Mouse (Mus musculus): ENCODE data around the gene Drc3. TPM values are rescaled to one million over a fixed set of nuclear protein-coding genes. Genes with fewer than 3 reads are reported as not detected.

The Drc3 gene
- polyA plus RNA-seq, 1 experiment from 2014 or later = 2.8 TPM

GRCm38 (mm10) chr11:60355952-60356351, 2.8 kb downstream of the Drc3 start:
- H3K27ac ChIP-seq (ENCODE audit: low read depth) = no peak overlapping the region
- H3K9ac ChIP-seq = no peak overlapping the region
- H3K4me3 ChIP-seq (ENCODE audit: low read depth, low read length) = no peak overlapping the region
- WGBS = 83% methylated on average over 2 of the region's 2 CpGs
- H3K4me2 ChIP-seq = no peak overlapping the region
- TF ChIP-seq CTCF (IDR thresholded peaks at IDR 0.05; ENCODE audit: low read depth) = no peak
- ATAC-seq (ENCODE audit: insufficient read depth) = no peak
- H3K9me3 ChIP-seq (ENCODE audit: low read depth, low read length) = no peaks in the 10 kb centered on the region
- no peaks in the 10 kb centered on the region for H3K36me3 ChIP-seq (ENCODE audit: insufficient read depth)
- no peaks in the 10 kb centered on the region for H3K27me3 ChIP-seq (ENCODE audit: insufficient read depth, low read length)
- peaks cover 8% of the 10 kb centered on the region for H3K4me1 ChIP-seq (ENCODE audit: insufficient read depth)
- no peak for DNase-seq

GRCm38 (mm10) chr11:60357116-60357515, 4.0 kb downstream of the Drc3 start:
- no peak for ATAC-seq (ENCODE audit: insufficient read depth)
- WGBS = 38% methylated on average over 1 of the region's 1 CpGs

GRCm38 (mm10) chr11:60358548-60358947, 5.4 kb downstream of the Drc3 start:
- no peaks in the 10 kb centered on the region for H3K4me1 ChIP-seq (ENCODE audit: insufficient read depth)
- no peak for TF ChIP-seq CTCF (IDR thresholded peaks at IDR 0.05; ENCODE audit: low read depth)
- no peak overlapping the region for H3K27ac ChIP-seq (ENCODE audit: low read depth)
- H3K9ac ChIP-seq = no peak overlapping the region
- DNase-seq (peak; percentile 37), ATAC-seq (ENCODE audit: insufficient read depth) (no peak)
- 37% methylated on average over 7 of the region's 7 CpGs for WGBS
- H3K9me3 ChIP-seq (ENCODE audit: low read depth, low read length) = no peaks in the 10 kb centered on the region
- no peaks in the 10 kb centered on the region for H3K36me3 ChIP-seq (ENCODE audit: insufficient read depth)
- no peaks in the 10 kb centered on the region for H3K27me3 ChIP-seq (ENCODE audit: insufficient read depth, low read length)
- no peak overlapping the region for H3K4me3 ChIP-seq (ENCODE audit: low read depth, low read length)
- H3K4me2 ChIP-seq = no peak overlapping the region

More at GRCm38 (mm10) chr11:60357116-60357515, 4.0 kb downstream of the Drc3 start:
- no peaks in the 10 kb centered on the region for H3K9me3 ChIP-seq (ENCODE audit: low read depth, low read length)
- H3K9ac ChIP-seq = no peak overlapping the region
- no peak for TF ChIP-seq CTCF (IDR thresholded peaks at IDR 0.05; ENCODE audit: low read depth)
- H3K36me3 ChIP-seq (ENCODE audit: insufficient read depth) = no peaks in the 10 kb centered on the region
- no peaks in the 10 kb centered on the region for H3K27me3 ChIP-seq (ENCODE audit: insufficient read depth, low read length)
- H3K4me1 ChIP-seq (ENCODE audit: insufficient read depth) = no peaks in the 10 kb centered on the region
- no peak for DNase-seq
- no peak overlapping the region for H3K4me3 ChIP-seq (ENCODE audit: low read depth, low read length)
- no peak overlapping the region for H3K27ac ChIP-seq (ENCODE audit: low read depth)
- H3K4me2 ChIP-seq = no peak overlapping the region

- no peaks in the 10 kb centered on the region for H3K9me3 ChIP-seq (ENCODE audit: low read depth, low read length)
- no peak overlapping the region for H3K27ac ChIP-seq (ENCODE audit: low read depth)
- 55% methylated on average over 5 of the region's 5 CpGs for WGBS
- TF ChIP-seq CTCF (IDR thresholded peaks at IDR 0.05; ENCODE audit: low read depth) = no peak
- H3K27me3 ChIP-seq (ENCODE audit: insufficient read depth, low read length) = no peaks in the 10 kb centered on the region
- no peak overlapping the region for H3K4me2 ChIP-seq
- H3K36me3 ChIP-seq (ENCODE audit: insufficient read depth) = no peaks in the 10 kb centered on the region
- no peak for ATAC-seq (ENCODE audit: insufficient read depth)
- no peak for DNase-seq
- no peak overlapping the region for H3K4me3 ChIP-seq (ENCODE audit: low read depth, low read length)
- H3K4me1 ChIP-seq (ENCODE audit: insufficient read depth) = no peaks in the 10 kb centered on the region
- H3K9ac ChIP-seq = no peak overlapping the region
Measured at GRCm38 (mm10) chr11:60359138-60359537, 6.0 kb downstream of the Drc3 start.

- ATAC-seq (ENCODE audit: insufficient read depth) (no peak), DNase-seq (no peak)
- TF ChIP-seq CTCF (IDR thresholded peaks at IDR 0.05; ENCODE audit: low read depth) = no peak
- Histone ChIP-seq H3K9ac (no peak overlapping the region), H3K4me3 (ENCODE audit: low read depth, low read length) (no peak overlapping the region), H3K9me3 (ENCODE audit: low read depth, low read length) (no peaks in the 10 kb centered on the region), H3K27ac (ENCODE audit: low read depth) (no peak overlapping the region), H3K4me2 (no peak overlapping the region), H3K27me3 (ENCODE audit: insufficient read depth, low read length) (no peaks in the 10 kb centered on the region), H3K4me1 (ENCODE audit: insufficient read depth) (no peaks in the 10 kb centered on the region), H3K36me3 (ENCODE audit: insufficient read depth) (no peaks in the 10 kb centered on the region)
- 58% methylated on average over 1 of the region's 1 CpGs for WGBS
Measured at GRCm38 (mm10) chr11:60359936-60360335, 6.8 kb downstream of the Drc3 start.

- no peaks in the 10 kb centered on the region for H3K4me1 ChIP-seq (ENCODE audit: insufficient read depth)
- H3K27me3 ChIP-seq (ENCODE audit: insufficient read depth, low read length) = no peaks in the 10 kb centered on the region
- no peak overlapping the region for H3K27ac ChIP-seq (ENCODE audit: low read depth)
- no peak for DNase-seq
- TF ChIP-seq CTCF (IDR thresholded peaks at IDR 0.05; ENCODE audit: low read depth) = no peak
- no peak overlapping the region for H3K9ac ChIP-seq
- no peak overlapping the region for H3K4me2 ChIP-seq
- no peak overlapping the region for H3K4me3 ChIP-seq (ENCODE audit: low read depth, low read length)
- no peaks in the 10 kb centered on the region for H3K36me3 ChIP-seq (ENCODE audit: insufficient read depth)
- ATAC-seq (ENCODE audit: insufficient read depth) = no peak
- H3K9me3 ChIP-seq (ENCODE audit: low read depth, low read length) = no peaks in the 10 kb centered on the region
- 59% methylated on average over 5 of the region's 5 CpGs for WGBS
Measured at GRCm38 (mm10) chr11:60360631-60361201, 7.6 kb downstream of the Drc3 start.

- TF ChIP-seq CTCF (IDR thresholded peaks at IDR 0.05; ENCODE audit: low read depth) = no peak
- WGBS = 16% methylated on average over 16 of the region's 16 CpGs
- Histone ChIP-seq H3K4me3 (ENCODE audit: low read depth, low read length) (no peak overlapping the region), H3K9me3 (ENCODE audit: low read depth, low read length) (no peaks in the 10 kb centered on the region), H3K9ac (no peak overlapping the region), H3K4me1 (ENCODE audit: insufficient read depth) (0 out of 2 replicates have a peak, but pooled peaks cover 6% of the 10 kb centered on the region), H3K4me2 (no peak overlapping the region), H3K36me3 (ENCODE audit: insufficient read depth) (no peaks in the 10 kb centered on the region), H3K27me3 (ENCODE audit: insufficient read depth, low read length) (no peaks in the 10 kb centered on the region), H3K27ac (ENCODE audit: low read depth) (peak overlapping the region; percentile 6; the same call in 1 of the 2 replicates)
- ATAC-seq (ENCODE audit: insufficient read depth) (0 out of 2 replicates have a peak, but pooled peaks have one; percentile 66), DNase-seq (peak; percentile 44)
Measured at GRCm38 (mm10) chr11:60366239-60367019, 13.3 kb downstream of the Drc3 start.

All from lung, embryonic 14.5 days (tissue).